Mouse (Mus musculus): ENCODE data around the gene Adrm1.
A peak's percentile ranks its signal among the peaks of the same experiment; 100 is the strongest.
"Not testable (repeated sequence)": the region's sequence is repeated elsewhere in the genome, so short reads cannot be mapped to it uniquely, and the experiment has no call there.

The Adrm1 gene

GRCm38 (mm10) chr2:180170806-180171521 is at the start of gene Adrm1:
Gene Adrm1, plus strand, starts transcription at chr2:180171485.
- peak; percentile 99 for DNase-seq

- DNase-seq: no peak
Measured at GRCm38 (mm10) chr2:180124192-180124591, 47.1 kb upstream of the Adrm1 start.

DNA sequence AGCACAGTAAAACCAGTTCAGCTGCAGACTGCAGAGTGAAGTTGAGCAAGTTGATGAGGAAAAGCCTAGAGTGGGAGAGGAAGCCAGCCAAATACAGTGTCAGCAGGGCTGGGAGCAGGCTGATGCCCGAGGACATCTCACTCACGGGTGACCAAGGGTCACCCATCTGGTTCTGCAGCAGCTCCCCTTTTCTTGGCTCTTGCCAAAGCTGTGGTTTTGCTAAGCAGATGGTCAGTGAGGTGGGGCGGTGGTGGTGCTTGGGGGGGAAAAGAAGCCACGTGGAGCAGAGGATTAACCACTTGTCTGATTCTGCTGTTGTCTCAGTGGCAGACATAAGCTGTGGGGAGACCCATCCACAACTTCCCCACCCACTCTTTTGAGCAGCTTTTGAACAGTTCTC is 45.1 kb upstream of the Adrm1 start:
- peak; percentile 38 for DNase-seq

DNA sequence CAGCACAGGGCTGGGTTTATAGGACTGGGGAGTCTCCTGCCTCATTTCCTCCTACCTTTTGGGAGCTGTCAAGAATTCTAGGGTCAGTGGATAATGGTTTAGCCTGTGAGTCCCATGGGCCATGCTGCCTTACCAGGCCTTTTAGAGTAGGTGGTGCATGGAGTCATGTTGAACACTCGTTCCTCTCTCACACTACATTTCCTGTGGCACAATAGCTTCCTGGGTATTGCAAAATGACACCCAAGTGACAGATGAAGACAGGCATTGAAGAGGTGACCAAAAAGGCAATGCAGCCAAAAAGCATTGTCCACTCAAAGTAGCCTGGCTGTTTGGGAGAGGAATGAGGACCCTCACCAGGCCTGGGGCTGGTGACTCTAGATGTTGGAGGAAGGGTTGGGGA is 43.6 kb upstream of the Adrm1 start:
- DNase-seq: no peak

GRCm38 (mm10) chr2:180133231-180133630 is 38.1 kb upstream of the Adrm1 start:
- no peak for DNase-seq

DNA sequence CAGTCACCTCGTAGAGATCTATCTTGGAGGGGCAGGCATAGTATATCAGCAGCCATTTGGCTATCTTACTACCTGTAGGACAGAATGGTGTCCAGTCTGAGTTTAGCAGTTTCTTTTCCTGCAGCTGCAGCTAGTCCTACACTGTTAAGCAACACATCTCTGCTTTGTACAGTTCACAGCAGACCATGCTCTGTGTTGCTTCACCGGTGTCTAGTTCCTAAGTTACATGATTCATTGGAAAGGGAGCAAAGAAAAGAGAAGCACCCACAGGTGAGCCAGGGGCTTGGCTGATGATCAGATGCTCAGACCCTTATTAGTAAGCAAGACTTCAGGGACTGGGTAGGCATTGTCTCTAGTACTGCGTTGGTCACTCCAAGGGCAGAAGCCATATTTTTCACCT is 37.4 kb upstream of the Adrm1 start:
- DNase-seq: no peak

DNA sequence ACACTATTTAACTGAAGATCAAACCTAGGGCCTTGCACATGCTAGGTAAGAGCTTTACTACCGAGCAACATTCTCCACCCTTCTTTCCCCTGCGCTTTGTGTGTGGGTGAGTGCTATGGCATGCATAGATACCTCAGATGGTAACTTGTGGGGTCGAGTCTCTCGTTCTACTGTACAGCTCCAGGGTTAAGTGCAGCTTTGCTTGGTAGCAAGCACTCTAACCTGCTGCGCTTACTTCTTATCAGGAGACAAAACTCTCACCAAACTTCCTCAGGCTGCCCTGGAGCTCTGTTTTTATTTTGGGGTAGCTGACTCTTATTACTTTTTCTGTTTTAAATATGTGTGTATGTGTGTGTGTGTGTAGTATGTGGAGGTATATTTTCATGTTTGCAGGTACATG is 35.9 kb upstream of the Adrm1 start:
- no peak for DNase-seq

GRCm38 (mm10) chr2:180146091-180146490 is 25.2 kb upstream of the Adrm1 start:
- no peak for DNase-seq

DNA sequence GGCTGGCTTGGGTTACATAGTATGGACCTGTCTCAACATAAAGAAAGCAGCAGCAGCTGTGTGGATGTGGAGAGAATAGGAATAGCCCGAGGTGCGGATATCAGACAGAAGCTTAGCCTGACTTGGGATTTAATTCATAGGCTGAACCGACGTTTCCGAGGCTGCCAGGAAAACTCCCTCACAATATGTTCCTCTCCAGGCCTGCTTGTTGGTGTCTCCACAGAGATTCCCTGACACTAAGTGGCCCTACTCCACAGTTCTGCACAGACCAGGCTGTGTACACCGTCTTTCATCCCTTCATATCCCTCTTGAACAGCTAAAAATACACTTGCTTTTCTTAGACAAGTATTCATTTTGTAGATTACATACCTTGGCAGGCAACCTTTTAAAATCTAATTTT is 23.9 kb upstream of the Adrm1 start:
- no peak for DNase-seq

DNA sequence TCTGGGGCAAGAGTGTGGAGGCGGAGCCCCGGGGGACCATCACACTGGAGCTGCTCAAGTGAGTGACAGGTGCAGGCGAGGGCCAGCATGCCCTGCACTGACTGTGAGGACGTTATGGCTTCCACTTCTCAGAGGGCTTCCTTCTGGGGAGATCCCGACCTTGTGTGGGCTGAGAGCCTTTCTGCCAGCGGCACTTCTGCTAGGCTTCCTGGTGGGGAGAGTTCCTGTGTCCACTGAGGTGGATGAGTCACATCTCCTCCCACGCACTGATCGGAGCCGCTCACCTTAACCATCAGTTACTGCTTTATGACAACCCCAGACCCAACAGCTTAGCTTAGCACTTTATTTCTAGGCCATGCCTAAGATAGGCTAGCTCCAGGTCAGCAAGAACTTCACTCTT is 22.7 kb upstream of the Adrm1 start:
- DNase-seq: no peak

- no peak for DNase-seq
Measured at GRCm38 (mm10) chr2:180154796-180155195, 16.5 kb upstream of the Adrm1 start.

GRCm38 (mm10) chr2:180158627-180159026 is 12.7 kb upstream of the Adrm1 start:
- no peak for DNase-seq

GRCm38 (mm10) chr2:180165855-180166254 is 5.4 kb upstream of the Adrm1 start:
- DNase-seq: no peak

- DNase-seq: no peak
Measured at GRCm38 (mm10) chr2:180166869-180167268, 4.4 kb upstream of the Adrm1 start.

DNA sequence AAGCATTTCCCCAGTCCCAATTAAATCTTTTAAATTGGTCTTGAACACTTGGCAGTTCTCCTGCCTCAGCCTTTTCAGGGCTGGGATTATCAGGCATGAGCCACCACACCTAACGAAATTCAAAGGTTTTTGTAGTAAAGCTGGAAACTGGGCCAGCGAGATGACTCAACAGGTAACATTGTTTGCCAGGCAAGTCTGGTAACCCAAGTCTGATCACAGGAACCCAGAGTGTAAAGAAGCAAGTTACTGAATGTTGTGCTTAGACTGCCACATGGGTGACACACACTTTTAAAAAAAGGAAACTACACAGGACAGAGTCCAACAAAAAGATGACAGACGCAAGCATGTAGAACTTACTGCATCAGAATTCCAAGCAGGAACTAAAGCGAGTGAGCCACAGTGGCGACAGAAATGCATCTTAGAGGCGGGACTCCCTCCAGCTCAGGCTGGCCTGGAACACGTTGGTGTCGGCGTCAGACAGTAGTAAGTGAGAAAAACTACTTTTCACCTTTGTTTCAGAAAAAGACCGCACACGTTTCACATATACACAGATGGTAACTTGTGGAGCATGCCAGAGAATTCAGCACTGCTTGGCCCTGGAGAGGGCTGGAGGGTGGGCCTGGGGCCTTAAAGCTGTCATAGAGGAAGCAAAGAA is 1.0 kb upstream of the Adrm1 start:
- DNase-seq: no peak

- no peak for DNase-seq
Measured at GRCm38 (mm10) chr2:180171522-180172070, 311 bp downstream of the Adrm1 start.

DNA sequence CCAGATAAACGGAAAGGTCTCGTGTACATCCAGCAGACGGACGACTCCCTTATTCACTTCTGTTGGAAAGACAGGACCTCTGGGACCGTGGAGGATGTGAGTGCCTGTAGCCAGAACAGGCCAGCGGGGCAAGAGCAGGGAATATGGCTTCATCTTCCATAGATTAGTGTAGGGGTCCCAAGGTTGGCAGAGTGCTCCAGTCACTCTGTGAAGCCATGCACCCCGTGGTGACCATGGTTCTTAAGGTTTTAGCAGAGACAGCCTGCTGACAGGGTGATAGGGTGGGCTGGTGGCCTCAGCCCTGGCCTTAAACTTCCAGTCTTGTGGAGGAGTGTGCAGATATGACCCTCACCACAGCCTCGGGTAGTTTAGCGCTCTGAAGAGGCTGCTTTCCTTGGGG is 867 bp downstream of the Adrm1 start:
- DNase-seq: no peak

- no peak for DNase-seq
Measured at GRCm38 (mm10) chr2:180173163-180173562, 1.9 kb downstream of the Adrm1 start.

GRCm38 (mm10) chr2:180173711-180174110 is 2.4 kb downstream of the Adrm1 start:
- not testable (repeated sequence) for DNase-seq

- no peak for DNase-seq
Measured at GRCm38 (mm10) chr2:180174121-180174520, 2.8 kb downstream of the Adrm1 start.

DNA sequence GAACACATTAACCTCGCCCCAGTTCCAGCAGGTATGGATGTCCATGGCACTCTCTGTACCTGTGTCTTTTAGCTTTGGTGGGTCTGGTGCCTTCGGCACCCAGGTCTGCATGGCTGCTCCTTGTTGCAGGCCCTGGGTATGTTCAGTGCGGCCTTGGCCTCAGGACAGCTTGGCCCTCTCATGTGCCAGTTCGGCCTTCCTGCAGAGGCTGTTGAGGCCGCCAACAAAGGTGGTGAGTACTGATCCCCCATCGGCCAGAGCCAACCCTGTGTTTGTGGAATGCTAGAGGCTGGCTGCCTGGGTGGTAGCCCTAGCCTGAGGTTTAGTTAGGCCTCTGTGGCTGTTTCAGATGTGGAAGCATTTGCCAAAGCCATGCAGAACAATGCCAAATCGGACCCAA is 4.4 kb downstream of the Adrm1 start:
- DNase-seq: no peak

- no peak for DNase-seq
Measured at GRCm38 (mm10) chr2:180181542-180181941, 10.3 kb downstream of the Adrm1 start.

DNA sequence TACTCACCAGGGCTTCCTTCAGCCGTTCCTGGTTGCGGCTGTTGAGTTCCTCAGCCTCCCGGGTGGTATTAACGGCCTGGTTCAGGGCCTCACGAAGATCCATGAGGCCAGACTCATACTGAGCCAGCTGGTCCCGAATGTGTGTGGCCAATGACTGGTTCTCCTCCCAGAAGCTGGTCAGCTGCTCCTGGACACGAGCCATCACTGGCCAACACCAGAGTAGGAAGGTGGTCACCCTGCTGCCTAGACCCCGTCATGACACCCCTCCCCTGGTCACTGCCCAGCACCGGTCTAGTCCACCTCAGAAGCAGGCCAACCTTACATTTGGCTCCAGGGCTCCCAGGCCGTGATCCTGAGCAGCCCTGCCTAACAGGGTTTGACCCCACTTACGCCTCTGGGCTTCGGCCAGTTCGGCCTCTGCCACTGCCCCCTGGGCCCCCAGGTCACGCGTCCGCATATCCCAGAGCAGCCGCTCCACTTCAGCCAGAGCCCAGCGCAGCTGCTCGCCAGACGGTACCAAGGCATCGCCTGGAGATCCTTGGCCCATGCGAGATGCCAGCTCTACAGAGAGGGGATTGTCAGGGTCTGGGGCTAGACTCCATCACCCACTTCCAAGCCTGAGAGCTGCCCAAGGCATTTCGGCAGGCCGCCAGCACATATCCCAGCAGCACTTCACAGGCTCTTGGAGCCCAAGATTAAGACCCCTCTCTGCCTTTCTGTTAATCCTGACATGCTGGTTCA is 12.9 kb downstream of the Adrm1 start:
- no peak for DNase-seq

GRCm38 (mm10) chr2:180184752-180185109 is 13.4 kb downstream of the Adrm1 start:
- DNase-seq: no peak
